Mouse (Mus musculus): ENCODE measurements around the gene Olfr47.

DNA sequence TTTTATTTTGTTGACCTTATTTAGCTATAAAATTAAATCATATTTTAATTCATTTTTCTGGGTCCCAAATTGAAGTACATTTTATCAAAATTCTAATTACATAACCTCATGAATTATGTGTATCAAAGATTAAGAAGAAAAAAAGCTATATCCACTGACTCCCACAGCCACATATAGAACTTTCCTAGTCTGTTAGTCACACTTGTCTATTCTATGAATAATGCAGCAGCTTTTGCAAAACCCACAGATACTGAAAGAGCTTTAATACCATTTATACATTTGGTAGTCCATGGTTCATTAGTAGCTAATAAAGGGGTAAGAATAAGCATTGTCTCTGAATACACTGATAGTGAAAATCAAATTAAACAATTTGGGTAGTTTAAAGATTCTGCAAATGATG, 28.5 kb upstream of the Olfr47 start:
- no peak for TF ChIP-seq CTCF (IDR thresholded peaks at IDR 0.05; ENCODE audit: low read depth, low read length)
- TF ChIP-seq TAL1 (conservative IDR thresholded peaks at IDR 0.05; ENCODE audit: low read depth, low read length), result no peak

All from G1E (cell line).